Mouse (Mus musculus) small intestine, adult 2 months (tissue): ENCODE results near the gene Qtrt1. TPM values are rescaled to one million over a fixed set of nuclear protein-coding genes. Genes with fewer than 3 reads are reported as not detected.

Source experiments
- H3K27ac ChIP-seq: fragments of 200-500 bp; 2 replicates; pipeline ENCODE4 v1.5.1; 2012; ENCODE audit warnings: low read depth, low read length, control low read depth, inconsistent platforms; ENCODE audit not compliant: insufficient read depth
- H3K27me3 ChIP-seq: fragments of 200-500 bp; 2 replicates; pipeline ENCODE4 v1.6.1; 2012; ENCODE audit warnings: mild to moderate bottlenecking, moderate library complexity, low read length, inconsistent platforms; ENCODE audit not compliant: control insufficient read depth, insufficient read depth
- H3K36me3 ChIP-seq: fragments of 200-500 bp; 2 replicates; pipeline ENCODE4 v1.6.1; 2012; ENCODE audit warnings: mild to moderate bottlenecking, low read length, control low read depth, inconsistent platforms; ENCODE audit not compliant: control insufficient read depth, insufficient read depth
- H3K4me1 ChIP-seq: fragments of 200-500 bp; 2 replicates; pipeline ENCODE4 v1.6.1; 2012; ENCODE audit warnings: low read length, inconsistent platforms, mixed read lengths; ENCODE audit not compliant: control insufficient read depth, insufficient read depth, insufficient read length
- H3K4me3 ChIP-seq: fragments of 200-500 bp; 2 replicates; pipeline ENCODE4 v1.5.1; 2012; ENCODE audit warnings: low read depth, mild to moderate bottlenecking, control low read depth, inconsistent platforms, low read length, moderate library complexity
- CTCF ChIP-seq: fragments of 200-500 bp; IDR thresholded peaks from 2 replicates; pipeline ENCODE4 v1.5.1; 2012; ENCODE audit warnings: low read depth, mild to moderate bottlenecking, control low read depth, inconsistent platforms, low read length, moderate library complexity, mixed read lengths; ENCODE audit not compliant: insufficient replicate concordance, insufficient read length; ENCODE audit errors: extremely low read depth
- POLR2A ChIP-seq: fragments of 200-500 bp; IDR thresholded peaks from 2 replicates; pipeline ENCODE4 v1.6.1; 2012; ENCODE audit warnings: low read depth, mild to moderate bottlenecking, control low read depth, inconsistent platforms, low read length, moderate library complexity
- whole genome bisulfite sequencing: fragments of 180-500 bp; shearing (Covaris S2); methylation state at CpG from one replicate; pipeline ENCODE4 v1.1.7; 2018; 5-methylcytosine and 5-hydroxymethylcytosine counted together
- polyA plus RNA-seq: library from polyadenylated mRNA; depleted of rRNA; stranded (reverse); fragments of >200 nt; gene quantifications from 2 replicates; pipeline ENCODE4 v1.2.3, GENCODE M21; 2012

Qtrt1 gene
- polyA plus RNA-seq, 1 experiment: 32.8 TPM

GRCm38 (mm10) chr9:21402764-21403253, 8.8 kb upstream of the Qtrt1 start:
- TF ChIP-seq POLR2A (no peak), CTCF (no peak)
- Histone ChIP-seq H3K27ac (no peak overlapping the region), H3K4me3 (no peak overlapping the region), H3K27me3 (no peaks in the 10 kb centered on the region), H3K4me1 (peaks cover 2% of the 10 kb centered on the region; the same call in 1 of the 2 replicates), H3K36me3 (peaks cover 53% of the 10 kb centered on the region)
- 87% methylated on average over 11 of the region's 11 CpGs for WGBS

- Histone ChIP-seq H3K4me3 (no peak overlapping the region), H3K27me3 (no peaks in the 10 kb centered on the region), H3K27ac (no peak overlapping the region), H3K36me3 (peaks cover 48% of the 10 kb centered on the region), H3K4me1 (peaks cover 3% of the 10 kb centered on the region; the same call in 1 of the 2 replicates)
- whole genome bisulfite sequencing: 95% methylated on average over 5 of the region's 5 CpGs
- no peak for TF ChIP-seq CTCF
- no peak for TF ChIP-seq POLR2A
Observed at GRCm38 (mm10) chr9:21403745-21404144, 7.9 kb upstream of the Qtrt1 start.

GRCm38 (mm10) chr9:21405525-21405924, 6.1 kb upstream of the Qtrt1 start:
- H3K4me3 ChIP-seq: no peak overlapping the region
- 72% methylated on average over 4 of the region's 4 CpGs for WGBS
- TF ChIP-seq POLR2A (no peak), CTCF (no peak)
- peaks cover 33% of the 10 kb centered on the region for H3K36me3 ChIP-seq
- peaks cover 3% of the 10 kb centered on the region; the same call in 1 of the 2 replicates for H3K4me1 ChIP-seq
- no peaks in the 10 kb centered on the region for H3K27me3 ChIP-seq
- no peak overlapping the region for H3K27ac ChIP-seq

DNA sequence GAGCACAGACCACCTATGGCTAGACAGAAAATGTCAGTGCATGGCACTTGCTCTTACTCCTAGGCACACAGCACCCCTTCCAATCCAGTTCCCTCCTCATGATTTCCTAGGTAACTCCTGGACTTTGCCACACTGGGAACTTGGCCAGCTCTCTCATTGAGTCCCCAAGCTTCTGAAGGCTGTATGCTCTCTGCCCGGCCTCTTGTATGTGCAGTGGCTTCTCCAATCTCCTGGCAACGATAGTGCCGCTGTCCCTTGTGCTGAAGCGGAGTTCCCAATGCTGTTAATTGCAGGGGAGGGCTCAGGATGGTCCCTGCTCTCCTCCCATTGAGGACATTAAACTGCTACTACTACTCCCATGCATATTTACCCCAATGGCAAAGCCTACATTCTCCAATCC, 3.7 kb upstream of the Qtrt1 start:
- WGBS: 2% methylated on average over 4 of the region's 4 CpGs

DNA sequence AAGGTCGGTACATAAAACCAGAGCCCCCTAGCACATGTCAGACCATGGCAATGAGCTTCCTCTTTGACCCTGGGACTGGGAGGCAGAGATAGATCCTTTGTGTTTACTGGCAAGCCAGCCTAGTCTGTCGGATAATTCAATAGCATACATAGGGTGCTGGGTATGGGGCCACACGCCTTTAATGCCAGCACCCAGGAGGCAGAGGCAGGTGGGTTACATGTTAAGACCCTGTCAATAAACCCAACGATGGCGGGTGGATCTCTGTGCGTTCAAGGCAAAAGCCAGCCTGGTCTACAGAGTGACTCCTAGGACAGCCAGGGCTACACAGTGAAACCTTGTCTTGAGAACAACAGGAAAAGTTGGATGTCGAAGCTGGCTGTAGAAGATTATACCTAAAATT, 3.0 kb upstream of the Qtrt1 start:
- H3K4me1 ChIP-seq: peaks cover 4% of the 10 kb centered on the region
- no peak overlapping the region for H3K4me3 ChIP-seq
- H3K36me3 ChIP-seq: peaks cover 19% of the 10 kb centered on the region
- 65% methylated on average over 7 of the region's 7 CpGs for WGBS
- H3K27me3 ChIP-seq: no peaks in the 10 kb centered on the region
- TF ChIP-seq CTCF (no peak), POLR2A (no peak)
- no peak overlapping the region for H3K27ac ChIP-seq

More for the DNA sequence above, 3.7 kb upstream of the Qtrt1 start:
- Histone ChIP-seq H3K27me3 (no peaks in the 10 kb centered on the region), H3K36me3 (peaks cover 24% of the 10 kb centered on the region), H3K27ac (no peak overlapping the region), H3K4me3 (no peak overlapping the region), H3K4me1 (peaks cover 4% of the 10 kb centered on the region)
- no peak for TF ChIP-seq CTCF
- no peak for TF ChIP-seq POLR2A

DNA sequence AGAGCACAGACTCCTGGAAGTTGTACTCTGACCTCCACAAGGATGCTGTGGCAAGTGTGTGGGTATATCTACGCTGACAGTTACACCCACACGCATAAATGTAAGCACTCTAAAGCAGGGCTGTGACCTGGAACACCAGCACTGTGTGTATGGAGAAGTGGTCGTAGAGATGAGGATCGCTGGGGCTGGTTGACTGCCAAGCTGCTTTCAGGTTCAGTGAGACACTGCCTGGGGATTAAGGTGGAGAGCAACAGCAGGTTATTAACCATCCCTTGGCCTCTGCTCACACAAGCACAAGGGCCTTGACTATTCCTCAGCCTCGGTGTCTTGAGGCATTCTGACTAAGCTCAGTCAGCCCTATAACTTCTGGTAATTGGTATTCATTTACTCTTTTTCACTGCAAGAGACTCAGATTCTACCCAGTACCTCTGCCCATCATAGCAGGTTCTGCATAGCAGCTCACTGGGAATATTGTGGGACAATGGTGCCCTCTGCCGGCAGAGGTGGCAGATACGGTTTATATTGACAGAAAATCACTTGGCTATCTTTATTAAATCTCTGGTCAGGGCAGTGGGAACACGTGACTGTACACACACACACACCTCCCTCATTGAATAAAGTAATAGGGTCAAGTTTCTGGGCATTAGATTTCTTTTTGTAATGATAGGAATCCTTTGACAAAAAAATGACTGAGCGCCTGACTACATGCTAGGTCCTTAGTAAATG, 1.9 kb upstream of the Qtrt1 start:
- H3K4me1 ChIP-seq: peaks cover 4% of the 10 kb centered on the region
- H3K27ac ChIP-seq: no peak overlapping the region
- no peaks in the 10 kb centered on the region for H3K27me3 ChIP-seq
- WGBS: 30% methylated on average over 9 of the region's 9 CpGs
- TF ChIP-seq POLR2A (no peak), CTCF (peak; percentile 80; the same call in 1 of the 2 replicates)
- H3K4me3 ChIP-seq: no peak overlapping the region
- peaks cover 11% of the 10 kb centered on the region for H3K36me3 ChIP-seq

DNA sequence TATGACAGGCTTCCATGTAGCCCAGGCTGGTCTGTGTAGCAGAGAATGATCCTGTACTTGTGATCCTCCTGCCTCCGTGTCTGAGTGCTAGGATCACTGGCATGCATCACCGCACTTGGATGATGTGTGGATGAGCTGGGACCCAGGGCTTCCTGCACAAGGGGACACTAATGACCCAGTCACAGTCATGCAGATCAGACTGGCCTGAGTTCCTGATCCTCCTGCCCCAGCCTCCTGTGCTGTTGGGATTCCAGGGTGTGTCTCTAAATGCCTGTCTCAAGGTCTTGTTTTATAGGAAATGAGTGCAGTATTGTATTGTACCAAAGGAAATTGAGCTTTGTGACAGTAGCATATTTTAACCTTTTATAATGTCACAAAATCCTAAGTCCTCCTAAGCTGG, 6.2 kb downstream of the Qtrt1 start:
- WGBS: 89% methylated on average over 2 of the region's 2 CpGs
- Histone ChIP-seq H3K27ac (no peak overlapping the region), H3K4me3 (no peak overlapping the region), H3K27me3 (no peaks in the 10 kb centered on the region), H3K4me1 (no peaks in the 10 kb centered on the region), H3K36me3 (peaks cover 8% of the 10 kb centered on the region; the same call in 1 of the 2 replicates)
- TF ChIP-seq CTCF (no peak), POLR2A (no peak)
